In genomic region chr3:144518917-144519316, GRCm38 (mm10) we compare ENCODE assay signal across 18 mouse cellular contexts. TPM values are rescaled to one million over a fixed set of nuclear protein-coding genes. Genes with fewer than 3 reads are reported as not detected.
DNase-seq lines count a peak whose midpoint lies in the region; ATAC-seq lines count a peak whose summit lies in the region.
"Had no signal": no experiment of that assay in that cellular context is flagged by ENCODE, and none has a peak within 500 bp of the region (broad histone marks: within the 10 kb centered on the region; RNA-seq: fewer than 3 reads in every experiment).

No protein-coding gene starts in this region.

- no peaks in the 10 kb centered on the region for H3K9me3 ChIP-seq in hindbrain, embryonic 13.5 days
- no peaks in the 10 kb centered on the region for H3K9me3 ChIP-seq in hindbrain, embryonic 16.5 days (ENCODE audit: control insufficient read depth, low read length)
- no peaks in the 10 kb centered on the region for H3K9me3 ChIP-seq in kidney, embryonic 16.5 days (ENCODE audit: low read length)
- no peaks in the 10 kb centered on the region for H3K9me3 ChIP-seq in neural tube, embryonic 13.5 days
- no peaks in the 10 kb centered on the region for H3K9me3 ChIP-seq in liver, embryonic 11.5 days (ENCODE audit: control insufficient read depth, low read length)
- H3K9me3 ChIP-seq: embryonic facial prominence, embryonic 12.5 days; heart, embryonic 12.5 days; hindbrain, embryonic 10.5 days had no signal

- no peaks in the 10 kb centered on the region for H3K27me3 ChIP-seq in hindbrain, embryonic 13.5 days
- H3K27me3 ChIP-seq in hindbrain, embryonic 16.5 days (replicated peaks; ENCODE audit: control insufficient read depth, insufficient read depth, low read length): no peaks in the 10 kb centered on the region
- no peaks in the 10 kb centered on the region for H3K27me3 ChIP-seq in kidney, embryonic 16.5 days (ENCODE audit: insufficient read depth, low read length)
- no peaks in the 10 kb centered on the region for H3K27me3 ChIP-seq in neural tube, embryonic 13.5 days
- H3K27me3 ChIP-seq in liver, embryonic 11.5 days (replicated peaks; ENCODE audit: control insufficient read depth, insufficient read depth, low read length): no peaks in the 10 kb centered on the region
- H3K27me3 ChIP-seq: embryonic facial prominence, embryonic 12.5 days; heart, embryonic 12.5 days; Patski had no signal

- no peak for ATAC-seq in hindbrain, embryonic 13.5 days (ENCODE audit: low FRiP score)
- ATAC-seq in hindbrain, embryonic 16.5 days: no peak
- ATAC-seq in kidney, embryonic 16.5 days (ENCODE audit: low FRiP score, low TSS enrichment): peak; percentile 61; the same call in 1 of the 2 replicates
- ATAC-seq in neural tube, embryonic 13.5 days (ENCODE audit: low read depth): 0 out of 2 replicates have a peak, but pooled peaks have one; percentile 40
- ATAC-seq in liver, embryonic 11.5 days (replicated peaks; ENCODE audit: low FRiP score): no peak
- ATAC-seq: activated CD4-positive, CD25-positive, alpha-beta regulatory T cell, adult 4 months; Patski had no signal

- peak overlapping the region; percentile 23; the same call in 1 of the 2 replicates for H3K27ac ChIP-seq in hindbrain, embryonic 13.5 days
- no peak overlapping the region for H3K27ac ChIP-seq in hindbrain, embryonic 16.5 days (ENCODE audit: low read depth, low read length)
- no peak overlapping the region for H3K27ac ChIP-seq in kidney, embryonic 16.5 days (ENCODE audit: low read length)
- no peak overlapping the region for H3K27ac ChIP-seq in neural tube, embryonic 13.5 days (replicated peaks)
- no peak overlapping the region for H3K27ac ChIP-seq in liver, embryonic 11.5 days (ENCODE audit: low read depth, low read length)
- H3K27ac ChIP-seq: embryonic facial prominence, embryonic 12.5 days; hindbrain, embryonic 10.5 days had no signal

- 61% methylated on average over 5 of the region's 5 CpGs for WGBS in hindbrain, embryonic 13.5 days
- WGBS in hindbrain, embryonic 16.5 days: 70% methylated on average over 5 of the region's 5 CpGs
- 15% methylated on average over 5 of the region's 5 CpGs for whole genome bisulfite sequencing in kidney, embryonic 16.5 days
- 47% methylated on average over 5 of the region's 5 CpGs for WGBS in neural tube, embryonic 13.5 days
- WGBS in liver, embryonic 11.5 days: 55% methylated on average over 5 of the region's 5 CpGs

- H3K4me2 ChIP-seq in hindbrain, embryonic 13.5 days: no peak overlapping the region
- H3K4me2 ChIP-seq in hindbrain, embryonic 16.5 days (ENCODE audit: low read length): no peak overlapping the region
- H3K4me2 ChIP-seq in kidney, embryonic 16.5 days (replicated peaks; ENCODE audit: low read depth, low read length): no peak overlapping the region
- H3K4me2 ChIP-seq in neural tube, embryonic 13.5 days: no peak overlapping the region
- no peak overlapping the region for H3K4me2 ChIP-seq in liver, embryonic 11.5 days
- H3K4me2 ChIP-seq: embryonic facial prominence, embryonic 12.5 days; heart, embryonic 12.5 days had no signal

- H3K36me3 ChIP-seq in hindbrain, embryonic 13.5 days: no peaks in the 10 kb centered on the region
- no peaks in the 10 kb centered on the region for H3K36me3 ChIP-seq in hindbrain, embryonic 16.5 days (ENCODE audit: control insufficient read depth, insufficient read depth, low read length)
- H3K36me3 ChIP-seq in kidney, embryonic 16.5 days (ENCODE audit: insufficient read depth, low read length): no peaks in the 10 kb centered on the region
- no peaks in the 10 kb centered on the region for H3K36me3 ChIP-seq in neural tube, embryonic 13.5 days
- no peaks in the 10 kb centered on the region for H3K36me3 ChIP-seq in liver, embryonic 11.5 days (ENCODE audit: control insufficient read depth, insufficient read depth, low read length)
- H3K36me3 ChIP-seq: embryonic facial prominence, embryonic 12.5 days; heart, embryonic 12.5 days; hindbrain, embryonic 10.5 days had no signal

- no peak for DNase-seq in kidney, postnatal 25 days
- DNase-seq in neural tube, embryonic 10.5 days (ENCODE audit: extremely low spot score, low spot score): no peak
- no peak for DNase-seq in liver, embryonic 11.5 days (ENCODE audit: low spot score)
- DNase-seq: adrenal gland, postnatal 14 days; cerebellum, adult 11-12 months; cerebellum, adult 9-10 months; cerebellum, postnatal 25 days; forebrain, postnatal 0 days; gastrocnemius, postnatal 14 days had no signal

- H3K4me3 ChIP-seq in hindbrain, embryonic 13.5 days: no peak overlapping the region
- no peak overlapping the region for H3K4me3 ChIP-seq in hindbrain, embryonic 16.5 days (ENCODE audit: low read length)
- no peak overlapping the region for H3K4me3 ChIP-seq in kidney, embryonic 16.5 days (ENCODE audit: low read length)
- no peak overlapping the region for H3K4me3 ChIP-seq in neural tube, embryonic 13.5 days
- no peak overlapping the region for H3K4me3 ChIP-seq in liver, embryonic 11.5 days (ENCODE audit: low read depth, low read length)
- H3K4me3 ChIP-seq: embryonic facial prominence, embryonic 12.5 days; heart, embryonic 12.5 days; hindbrain, embryonic 10.5 days had no signal

- no peak overlapping the region for H3K9ac ChIP-seq in hindbrain, embryonic 13.5 days
- no peak overlapping the region for H3K9ac ChIP-seq in hindbrain, embryonic 16.5 days (ENCODE audit: low read depth, low read length)
- no peak overlapping the region for H3K9ac ChIP-seq in kidney, embryonic 16.5 days (replicated peaks; ENCODE audit: low read length)
- H3K9ac ChIP-seq in neural tube, embryonic 13.5 days: no peak overlapping the region
- no peak overlapping the region for H3K9ac ChIP-seq in liver, embryonic 11.5 days (ENCODE audit: low read depth, low read length)
- H3K9ac ChIP-seq: embryonic facial prominence, embryonic 12.5 days; forebrain, postnatal 0 days; heart, embryonic 12.5 days had no signal

- H3K4me1 ChIP-seq in hindbrain, embryonic 13.5 days (replicated peaks): peaks cover 12% of the 10 kb centered on the region
- H3K4me1 ChIP-seq in hindbrain, embryonic 16.5 days (ENCODE audit: control insufficient read depth, insufficient read depth, low read depth, low read length): no peaks in the 10 kb centered on the region
- H3K4me1 ChIP-seq in kidney, embryonic 16.5 days (ENCODE audit: insufficient read depth, low read length): no peaks in the 10 kb centered on the region; the same call in 1 of the 2 replicates
- peaks cover 21% of the 10 kb centered on the region for H3K4me1 ChIP-seq in neural tube, embryonic 13.5 days (replicated peaks)
- H3K4me1 ChIP-seq in liver, embryonic 11.5 days (replicated peaks; ENCODE audit: control insufficient read depth, insufficient read depth, low read length): peaks cover 2% of the 10 kb centered on the region; the same call in 1 of the 2 replicates
- H3K4me1 ChIP-seq: embryonic facial prominence, embryonic 12.5 days had no signal

RNA-seq across cellular contexts. Expression of gene Hs2st1, which starts 51.1 kb away (rescaled TPM):
- 12.4 and 13.7 TPM in 2 replicates for polyA plus RNA-seq in hindbrain, embryonic 13.5 days (2015; fragmentation: Nextera tagmentation; extraction: Ambion mirVana)
- polyA plus RNA-seq in hindbrain, embryonic 16.5 days (2015; fragmentation: Nextera tagmentation; extraction: Ambion mirVana): 12.1 and 12.3 TPM in 2 replicates
- polyA plus RNA-seq in kidney, embryonic 16.5 days (2015; fragmentation: Nextera tagmentation; extraction: Ambion mirVana): 10.2 and 11.3 TPM in 2 replicates
- 15.6 and 17.9 TPM in 2 replicates for polyA plus RNA-seq in neural tube, embryonic 13.5 days (2015; fragmentation: Nextera tagmentation; extraction: Ambion mirVana)
- 7.2 and 7.3 TPM in 2 replicates for polyA plus RNA-seq in liver, embryonic 11.5 days (2014; fragmentation: Nextera tagmentation; extraction: Ambion mirVana)

RNA-seq across cellular contexts. Expression of gene Selenof, which starts 51.2 kb away (rescaled TPM):
- 552 and 565 TPM in 2 replicates for polyA plus RNA-seq in hindbrain, embryonic 13.5 days (2015; fragmentation: Nextera tagmentation; extraction: Ambion mirVana)
- 574 and 619 TPM in 2 replicates for polyA plus RNA-seq in hindbrain, embryonic 16.5 days (2015; fragmentation: Nextera tagmentation; extraction: Ambion mirVana)
- polyA plus RNA-seq in kidney, embryonic 16.5 days (2015; fragmentation: Nextera tagmentation; extraction: Ambion mirVana): 645 and 709 TPM in 2 replicates
- polyA plus RNA-seq in neural tube, embryonic 13.5 days (2015; fragmentation: Nextera tagmentation; extraction: Ambion mirVana): 595 and 628 TPM in 2 replicates
- 369 and 370 TPM in 2 replicates for polyA plus RNA-seq in liver, embryonic 11.5 days (2014; fragmentation: Nextera tagmentation; extraction: Ambion mirVana)

Comparison
In these comparisons a context has a peak if more than half of its experiments do, and no peak if none do; other contexts are left out.
1. ATAC-seq: peak in kidney, embryonic 16.5 days (single experiment) and neural tube, embryonic 13.5 days (single experiment); none in hindbrain, embryonic 13.5 days (single experiment), hindbrain, embryonic 16.5 days (single experiment) and liver, embryonic 11.5 days (single experiment).